Mouse (Mus musculus) embryonic facial prominence, embryonic 11.5 days (tissue): ENCODE data around the gene Insl6. TPM values are rescaled to one million over a fixed set of nuclear protein-coding genes. Genes with fewer than 3 reads are reported as not detected.

Source experiments
- polyA plus RNA-seq: library from polyadenylated mRNA; unstranded; fragments of >200 nt; fragmentation: Nextera tagmentation; extraction: Ambion mirVana; gene quantifications from 2 replicates; pipeline ENCODE4 v1.2.1, GENCODE M21; 2014

Insl6 gene
- polyA plus RNA-seq, 1 experiment from 2014 or later, result 8.1 TPM

Other genes starting within 250 kb of the Insl6 start
- 71.5 and 73.3 TPM in 2 replicates for gene Rcl1, start 224.0 kb downstream of the Insl6 start, polyA plus RNA-seq
- gene Jak2, start 73.5 kb downstream of the Insl6 start, polyA plus RNA-seq, result 12.3 and 14.9 TPM in 2 replicates
- gene Rln1, start 9.3 kb upstream of the Insl6 start, polyA plus RNA-seq, result 0.29 and 0.70 TPM in 2 replicates
- 58.8 and 65.5 TPM in 2 replicates for gene Plgrkt, start 42.0 kb upstream of the Insl6 start, polyA plus RNA-seq
- gene Cd274, start 42.1 kb upstream of the Insl6 start, polyA plus RNA-seq, result 0.20 and 0.25 TPM in 2 replicates
- gene Pdcd1lg2, start 85.6 kb upstream of the Insl6 start, polyA plus RNA-seq, result 0.13 TPM in 1 of 2 replicates, not detected in the other
- 21.5 and 22.6 TPM in 2 replicates for gene Ric1, start 196.9 kb upstream of the Insl6 start, polyA plus RNA-seq